Mouse (Mus musculus) embryo, embryonic 9.5 days (tissue): Measurements from ENCODE around the gene Slc23a4.

ENCODE experiments used
- DNase-seq: peaks from one replicate; pipeline ENCODE4 v3.0.0-alpha.2; 2017; ENCODE audit errors: extremely low spot score

Gene Slc23a4

GRCm38 (mm10) chr6:34955862-34956241, 32.4 kb downstream of the Slc23a4 start:
- DNase-seq: no peak

- DNase-seq: peak; percentile 54
Measured at GRCm38 (mm10) chr6:34954926-34955861, 33.0 kb downstream of the Slc23a4 start.

- no peak for DNase-seq
Measured at GRCm38 (mm10) chr6:34951956-34952667, 36.1 kb downstream of the Slc23a4 start.

DNA sequence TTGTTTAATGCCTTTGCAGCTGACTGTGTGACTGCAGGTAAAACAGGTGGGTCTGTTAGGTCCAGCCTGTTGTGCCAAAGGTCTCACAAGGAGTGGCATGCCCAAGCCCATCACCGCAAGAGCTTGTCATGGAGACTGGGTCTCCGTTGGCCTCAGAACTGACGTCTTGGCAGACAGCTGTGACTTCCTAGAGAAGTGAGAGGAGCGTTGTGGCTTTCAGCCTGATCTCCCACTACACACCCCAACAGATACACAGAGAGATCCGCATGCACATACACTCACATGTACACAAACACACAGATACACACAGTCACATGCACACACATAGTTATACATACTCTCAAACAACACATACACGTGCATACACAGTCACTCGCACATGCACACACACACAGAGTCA, 36.7 kb downstream of the Slc23a4 start:
- DNase-seq: no peak

DNA sequence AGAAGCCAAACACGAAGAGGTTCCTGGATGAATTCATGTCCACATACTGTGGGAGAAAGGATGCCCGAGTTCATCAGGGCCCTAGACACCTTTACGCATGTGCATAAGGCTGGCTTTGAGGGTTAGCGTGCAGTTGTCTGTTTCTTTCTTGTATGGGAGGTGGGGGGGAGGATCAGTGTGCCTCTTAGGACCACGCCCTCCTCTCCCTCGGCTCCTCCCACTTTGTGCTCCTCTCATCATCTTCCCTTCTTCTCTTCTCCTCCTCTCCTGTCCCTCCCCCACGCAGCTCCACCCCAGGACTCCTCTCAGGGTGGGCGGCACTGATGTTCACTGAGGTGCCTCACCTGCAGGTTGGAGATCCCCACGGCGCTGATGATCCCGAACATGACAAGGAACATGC, 39.7 kb downstream of the Slc23a4 start:
- no peak for DNase-seq

DNA sequence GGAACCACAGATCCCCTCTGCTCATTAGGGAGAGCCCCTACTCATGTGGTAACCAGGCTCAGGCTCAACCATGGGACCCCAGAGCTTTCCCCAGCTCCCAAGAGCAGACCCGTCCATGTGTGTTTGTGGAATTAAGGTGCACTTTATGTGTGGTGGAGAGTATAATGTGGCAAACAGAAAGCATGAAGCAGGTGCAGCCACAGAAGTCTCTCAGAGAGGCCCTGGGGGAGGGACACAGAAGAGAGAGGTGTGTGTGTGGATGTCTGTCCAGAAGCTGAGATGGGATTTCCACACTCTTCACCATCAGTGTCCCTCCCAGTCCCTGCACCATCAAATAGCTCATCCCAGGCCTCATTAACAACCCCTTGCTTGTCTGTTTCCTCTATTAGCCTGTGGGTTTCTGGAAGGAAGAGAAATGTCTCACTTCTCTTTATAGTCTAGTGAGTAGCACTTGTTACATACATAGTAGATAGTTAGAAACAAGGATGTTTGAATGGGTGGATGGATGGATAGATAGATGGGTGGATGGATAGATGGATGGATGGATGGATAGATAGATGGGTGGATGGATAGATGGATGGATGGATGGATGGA, 41.6 kb downstream of the Slc23a4 start:
- no peak for DNase-seq

- DNase-seq: no peak
Measured at GRCm38 (mm10) chr6:34943499-34943898, 44.7 kb downstream of the Slc23a4 start.

DNA sequence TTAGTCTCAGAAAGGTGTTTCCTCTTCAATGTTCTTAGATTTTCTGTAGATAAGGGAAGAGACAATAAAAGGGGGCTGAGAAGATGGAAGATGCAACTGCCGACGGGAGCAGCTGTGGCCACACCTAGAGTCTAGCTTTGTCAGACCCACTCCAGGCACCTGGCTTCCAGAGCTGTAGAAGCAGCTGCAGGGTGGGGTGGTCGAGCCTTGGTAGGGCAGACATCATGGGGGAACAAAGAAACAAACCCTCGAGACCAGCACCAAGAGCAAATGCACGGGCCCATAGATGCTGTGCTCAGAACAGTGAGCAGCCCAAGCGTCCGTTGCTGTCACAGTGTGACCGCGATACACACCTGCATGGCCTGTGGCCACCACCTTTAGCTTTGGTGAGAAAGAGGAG, 45.8 kb downstream of the Slc23a4 start:
- DNase-seq: no peak

DNA sequence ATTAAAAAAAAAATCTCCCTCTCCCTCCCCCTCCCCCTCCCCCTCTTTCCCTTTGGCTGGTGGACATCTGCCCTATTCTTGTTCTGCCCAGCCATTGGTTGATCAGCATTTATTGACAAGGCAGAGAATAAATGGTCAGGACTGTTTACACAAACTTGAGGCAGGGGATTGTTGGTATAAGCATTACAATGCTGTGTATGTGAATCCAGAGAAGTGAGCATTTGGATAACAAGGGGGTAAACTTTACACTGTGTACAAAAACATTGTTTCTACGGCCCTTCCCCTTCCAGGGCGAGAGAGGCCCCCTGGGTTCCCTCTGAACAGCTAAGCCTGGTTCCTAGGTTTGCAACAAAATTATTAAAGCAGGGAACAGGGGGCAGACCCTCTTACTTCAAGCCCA, 46.7 kb downstream of the Slc23a4 start:
- DNase-seq: no peak

DNA sequence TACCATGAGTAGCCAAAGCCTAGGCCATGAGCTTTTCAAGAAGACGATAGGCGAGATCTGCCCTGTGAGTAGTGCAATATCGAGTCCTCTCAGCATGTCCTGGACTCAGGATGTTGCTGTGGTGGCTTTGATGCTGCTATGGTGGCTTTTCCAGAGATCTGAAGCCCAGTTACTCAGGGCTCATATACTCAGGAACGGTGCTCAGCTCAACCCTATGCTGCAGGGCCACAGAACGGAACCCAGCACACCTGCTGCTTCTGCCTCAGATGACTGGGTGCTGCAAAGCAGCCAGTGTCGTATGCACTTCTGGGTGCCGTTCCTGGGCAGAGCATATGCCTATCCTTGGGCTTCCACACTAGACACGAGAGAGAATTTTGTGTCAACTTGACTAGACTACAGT, 48.8 kb downstream of the Slc23a4 start:
- DNase-seq: no peak

GRCm38 (mm10) chr6:34938929-34939325, 49.3 kb downstream of the Slc23a4 start:
- no peak for DNase-seq

GRCm38 (mm10) chr6:34938280-34938928, 49.8 kb downstream of the Slc23a4 start:
- DNase-seq: no peak

GRCm38 (mm10) chr6:34936743-34937142, 51.5 kb downstream of the Slc23a4 start:
- DNase-seq: no peak

GRCm38 (mm10) chr6:34932633-34933032, 55.6 kb downstream of the Slc23a4 start:
- DNase-seq: no peak

DNA sequence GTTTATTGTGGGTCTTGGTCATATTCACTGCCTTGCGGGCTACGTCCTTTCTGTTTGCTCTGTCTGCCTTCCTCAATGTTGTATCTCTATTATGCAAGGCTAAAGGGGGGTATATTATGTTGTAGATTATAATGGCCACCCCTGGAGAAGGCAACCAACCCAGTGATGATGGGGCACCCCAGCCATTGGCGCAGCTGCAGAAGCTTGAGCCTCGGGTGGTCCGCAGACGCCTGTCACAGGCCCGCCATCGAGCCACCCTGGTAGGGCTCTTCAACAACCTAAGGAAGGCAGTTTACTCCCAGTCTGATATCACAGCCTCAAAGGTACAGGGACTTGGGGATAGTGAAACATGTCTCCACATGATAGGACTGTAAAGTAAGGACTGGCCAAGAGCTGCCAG, 60.6 kb downstream of the Slc23a4 start:
- no peak for DNase-seq

DNA sequence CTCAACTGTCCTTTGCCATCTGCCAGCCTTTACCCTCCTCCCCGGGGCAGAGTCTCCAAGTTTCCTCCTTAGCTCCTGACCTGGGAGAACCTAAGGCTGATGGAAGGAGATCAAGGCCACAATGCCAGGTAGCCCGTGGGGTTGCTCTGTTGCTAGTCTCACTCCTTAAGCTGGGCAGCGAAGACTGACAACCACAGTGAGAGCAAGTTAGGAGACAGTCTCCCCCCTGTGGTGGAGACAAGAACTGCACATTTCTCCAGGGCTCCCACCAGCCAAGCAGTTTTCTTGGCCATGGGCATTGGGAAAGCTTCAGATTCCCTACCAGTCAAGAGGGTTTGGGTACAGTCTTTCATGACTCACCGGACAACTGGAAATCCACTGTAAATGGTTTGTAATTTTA, 61.0 kb downstream of the Slc23a4 start:
- DNase-seq: peak; percentile 65

DNA sequence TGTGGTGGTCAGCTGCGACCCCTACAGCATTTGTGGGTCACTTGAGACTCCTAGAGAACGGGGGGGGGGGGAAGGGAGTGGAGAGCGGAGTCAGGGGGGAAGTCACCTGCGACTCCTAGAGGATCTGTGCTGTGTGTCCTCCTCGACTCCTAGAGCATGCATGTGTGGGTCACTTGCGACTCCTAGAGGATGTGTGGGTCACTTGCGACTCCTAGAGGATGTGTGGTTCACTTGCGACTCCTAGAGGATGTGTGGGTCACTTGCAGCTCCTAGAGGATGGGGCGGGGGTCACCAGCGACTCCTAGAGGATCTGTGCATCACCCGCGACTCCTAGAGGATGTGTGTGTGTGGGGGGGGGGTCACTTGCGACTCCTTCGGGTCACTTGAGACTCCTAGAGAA, 66.3 kb downstream of the Slc23a4 start:
- peak; percentile 43 for DNase-seq

DNA sequence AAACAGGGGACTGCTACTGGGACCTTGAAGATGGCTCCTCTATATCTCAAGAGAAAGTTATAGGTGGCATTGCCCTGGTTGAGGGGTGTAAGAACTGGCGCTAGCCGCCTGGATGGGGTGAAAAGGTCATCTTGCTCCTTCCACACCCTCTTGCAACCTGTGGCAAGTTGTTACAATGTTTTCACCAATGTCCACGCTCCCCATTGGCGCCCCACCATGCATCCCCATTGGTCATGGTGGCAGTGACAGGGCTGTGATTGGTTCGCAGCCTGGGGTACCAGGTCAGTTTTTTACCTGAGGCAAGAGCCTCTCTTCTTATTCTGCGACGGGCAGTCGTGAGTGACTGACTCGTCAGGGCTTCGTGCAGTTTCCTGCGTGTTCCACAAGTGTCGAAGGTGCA, 67.6 kb downstream of the Slc23a4 start:
- DNase-seq: no peak

GRCm38 (mm10) chr6:34919956-34920355, 68.2 kb downstream of the Slc23a4 start, which contains the start of gene Stra8:
Gene Stra8 (plus strand): TSS chr6:34920163.
- no peak for DNase-seq

DNA sequence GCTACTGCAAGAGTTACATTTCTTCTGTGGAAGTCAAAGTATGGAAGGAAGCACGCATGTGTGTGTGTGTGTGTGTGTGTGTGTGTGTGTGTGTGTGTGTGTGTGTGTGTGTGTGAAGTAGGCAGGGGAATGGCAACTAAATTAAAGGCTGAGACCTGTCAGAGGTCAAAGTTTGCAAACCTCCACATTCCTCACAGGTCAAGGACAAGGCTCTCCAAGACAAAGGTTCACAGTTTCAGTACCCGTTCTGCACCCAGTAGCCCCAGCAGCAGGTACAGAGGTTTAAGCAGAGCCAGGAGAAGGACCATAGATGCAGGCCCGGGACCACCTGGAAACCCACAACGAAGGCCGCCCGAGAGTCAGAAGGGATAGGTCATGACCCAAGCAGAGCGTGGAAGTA, 69.1 kb downstream of the Slc23a4 start:
- no peak for DNase-seq

DNA sequence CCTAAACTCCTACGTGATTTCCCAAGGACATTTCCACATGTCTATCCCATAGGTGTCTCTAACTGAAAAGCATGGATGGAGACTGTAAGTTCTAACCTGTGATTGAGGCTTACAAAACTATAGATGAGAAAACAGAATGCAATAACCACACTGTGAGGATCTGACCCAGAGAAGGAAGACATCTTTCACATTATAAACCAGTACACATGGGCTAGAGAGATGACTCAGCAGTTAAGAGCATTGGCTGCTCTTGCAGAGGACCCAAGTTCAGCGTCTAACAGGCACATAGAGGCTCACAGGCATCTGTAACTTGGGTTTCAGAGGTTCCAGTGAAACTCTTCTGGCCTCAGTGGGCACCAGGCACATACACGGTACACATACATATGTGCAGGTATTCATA, 73.7 kb downstream of the Slc23a4 start:
- no peak for DNase-seq
